Mouse (Mus musculus) CH12.LX (cell line): ENCODE measurements around the gene Cep112. TPM values are rescaled to one million over a fixed set of nuclear protein-coding genes. Genes with fewer than 3 reads are reported as not detected.

Source experiments
- DNase-seq: peaks from one replicate; pipeline ENCODE4 v3.0.0-alpha.2; 2013; ENCODE audit errors: extremely low read depth
- H3K27ac ChIP-seq: 2 replicates; pipeline ENCODE4 v1.5.1; 2012; ENCODE audit warnings: low read depth, mild to moderate bottlenecking, control low read depth, moderate library complexity; ENCODE audit not compliant: insufficient read depth
- H3K27me3 ChIP-seq: replicated peaks from 2 replicates; pipeline ENCODE3; 2012; ENCODE audit warnings: inconsistent platforms
- H3K36me3 ChIP-seq, 2 experiments: replicated peaks in 1 of 2; 2 replicates each; pipeline versions ENCODE3 to v1.6.1; 2012; ENCODE audit warnings: inconsistent platforms in 1 of 2, low read length in 1 of 2, mild to moderate bottlenecking in 1 of 2, mixed read lengths in 1 of 2, moderate library complexity in 1 of 2; ENCODE audit not compliant: control insufficient read depth in 1 of 2, insufficient read depth in 1 of 2
- H3K4me1 ChIP-seq, 2 experiments: 2 replicates each; pipeline ENCODE4 v1.6.1; 2012; ENCODE audit warnings: inconsistent platforms in 1 of 2, moderate library complexity in 1 of 2; ENCODE audit not compliant: insufficient read depth in 2 of 2, control insufficient read depth in 1 of 2
- H3K4me2 ChIP-seq: 2 replicates; pipeline ENCODE4 v1.6.1; 2012; ENCODE audit warnings: low read depth, mild to moderate bottlenecking, control low read depth; ENCODE audit not compliant: poor library complexity, insufficient read depth, severe bottlenecking
- H3K4me3 ChIP-seq, 3 experiments: fragments of 150-350 bp in 1 of 3; sonication (generic) in 1 of 3; replicated peaks in 1 of 3; 2 replicates each; pipeline versions ENCODE3 to v1.5.1; 2011 to 2012; ENCODE audit warnings: low read depth in 2 of 3, low read length in 2 of 3, mild to moderate bottlenecking in 2 of 3, moderate library complexity in 2 of 3, control low read depth in 1 of 3, improper control_type of control experiment in 1 of 3, inconsistent platforms in 1 of 3, mixed read lengths in 1 of 3; ENCODE audit not compliant: poor library complexity in 1 of 3
- H3K79me2 ChIP-seq: replicated peaks from 2 replicates; pipeline ENCODE4 v1.6.1; 2012; ENCODE audit warnings: mild to moderate bottlenecking, moderate library complexity; ENCODE audit not compliant: control insufficient read depth, poor library complexity, insufficient read depth, severe bottlenecking; ENCODE audit errors: extremely low read depth
- H3K9ac ChIP-seq: 2 replicates; pipeline ENCODE4 v1.6.1; 2012; ENCODE audit warnings: low read depth, mild to moderate bottlenecking, control low read depth, moderate library complexity; ENCODE audit not compliant: insufficient read depth
- H3K9me3 ChIP-seq: replicated peaks from 2 replicates; pipeline ENCODE3; 2012; ENCODE audit warnings: low read length, inconsistent platforms, mixed read lengths
- BHLHE40 ChIP-seq: IDR thresholded peaks from 2 replicates; pipeline ENCODE4 v1.6.1; 2011; ENCODE audit warnings: mild to moderate bottlenecking, low read depth, low read length, improper control_type of control experiment
- CTCF ChIP-seq, 2 experiments: IDR thresholded peaks in 1 of 2; conservative IDR thresholded peaks in 1 of 2; 2 replicates each; pipeline ENCODE4 v1.5.1; 2011 to 2012; ENCODE audit warnings: low read depth in 2 of 2, low read length in 2 of 2, improper control_type of control experiment in 1 of 2, inconsistent platforms in 1 of 2, mild to moderate bottlenecking in 1 of 2, moderate library complexity in 1 of 2
- E2F4 ChIP-seq: IDR thresholded peaks from 2 replicates; pipeline ENCODE4 v1.6.1; 2011; ENCODE audit warnings: low read depth, low read length, improper control_type of control experiment; ENCODE audit not compliant: insufficient replicate concordance
- ELF1 ChIP-seq: IDR thresholded peaks from 2 replicates; pipeline ENCODE4 v1.6.1; 2014; ENCODE audit warnings: low read depth, mild to moderate bottlenecking, inconsistent platforms, low read length, improper control_type of control experiment
- EP300 ChIP-seq: IDR thresholded peaks from 2 replicates; pipeline ENCODE4 v1.6.1; 2011; ENCODE audit warnings: low read length, improper control_type of control experiment
- GABPA ChIP-seq: IDR thresholded peaks from 2 replicates; pipeline ENCODE4 v1.6.1; 2012; ENCODE audit warnings: low read depth, low read length, improper control_type of control experiment, inconsistent platforms; ENCODE audit not compliant: insufficient replicate concordance
- HCFC1 ChIP-seq: IDR thresholded peaks from 2 replicates; pipeline ENCODE4 v1.6.1; 2012; ENCODE audit warnings: low read depth, mild to moderate bottlenecking, inconsistent platforms, low read length, improper control_type of control experiment
- IRF4 ChIP-seq: IDR thresholded peaks from 2 replicates; pipeline ENCODE4 v1.6.1; 2014; ENCODE audit warnings: low read depth, mild to moderate bottlenecking, inconsistent platforms, low read length, improper control_type of control experiment
- JUN ChIP-seq: IDR thresholded peaks from 2 replicates; pipeline ENCODE4 v1.6.1; 2011; ENCODE audit warnings: low read depth, mild to moderate bottlenecking, low read length, improper control_type of control experiment, moderate library complexity; ENCODE audit not compliant: insufficient read depth
- JUND ChIP-seq: conservative IDR thresholded peaks from 2 replicates; pipeline ENCODE4 v1.6.1; 2011; ENCODE audit warnings: low read depth, low read length, improper control_type of control experiment
- MAFK ChIP-seq: IDR thresholded peaks from 2 replicates; pipeline ENCODE4 v1.6.1; 2011; ENCODE audit warnings: low read length, improper control_type of control experiment; ENCODE audit not compliant: insufficient replicate concordance
- MAX ChIP-seq: IDR thresholded peaks from 2 replicates; pipeline ENCODE4 v1.6.1; 2011; ENCODE audit warnings: low read length, improper control_type of control experiment
- MEF2A ChIP-seq: IDR thresholded peaks from 2 replicates; pipeline ENCODE4 v1.6.1; 2014; ENCODE audit warnings: low read depth, mild to moderate bottlenecking, inconsistent platforms, low read length, improper control_type of control experiment, borderline replicate concordance
- MXI1 ChIP-seq: IDR thresholded peaks from 2 replicates; pipeline ENCODE4 v1.6.1; 2011; ENCODE audit warnings: mild to moderate bottlenecking, low read depth, low read length, improper control_type of control experiment
- MYC ChIP-seq: IDR thresholded peaks from 2 replicates; pipeline ENCODE4 v1.6.1; 2011; ENCODE audit warnings: low read depth, mild to moderate bottlenecking, improper control_type of control experiment, low read length
- NELFE ChIP-seq: IDR thresholded peaks from 2 replicates; pipeline ENCODE4 v1.6.1; 2011; ENCODE audit warnings: low read depth, low read length, improper control_type of control experiment
- NRF1 ChIP-seq: IDR thresholded peaks from 2 replicates; pipeline ENCODE4 v1.6.1; 2014; ENCODE audit warnings: low read depth, mild to moderate bottlenecking, inconsistent platforms, low read length, improper control_type of control experiment, moderate library complexity
- POLR2A ChIP-seq: IDR thresholded peaks from 2 replicates; pipeline ENCODE4 v1.6.1; 2011; ENCODE audit warnings: low read depth, mild to moderate bottlenecking, improper control_type of control experiment, low read length
- POLR2AphosphoS2 ChIP-seq: IDR thresholded peaks from 2 replicates; pipeline ENCODE4 v1.6.1; 2011; ENCODE audit warnings: low read depth, low read length, improper control_type of control experiment
- RAD21 ChIP-seq: IDR thresholded peaks from 2 replicates; pipeline ENCODE4 v1.6.1; 2011; ENCODE audit warnings: low read depth, mild to moderate bottlenecking, low read length, improper control_type of control experiment, moderate library complexity
- SIN3A ChIP-seq: IDR thresholded peaks from 2 replicates; pipeline ENCODE4 v1.6.1; 2012; ENCODE audit warnings: low read length, improper control_type of control experiment, inconsistent platforms
- TCF12 ChIP-seq: IDR thresholded peaks from 2 replicates; pipeline ENCODE4 v1.6.1; 2014; ENCODE audit warnings: low read depth, mild to moderate bottlenecking, inconsistent platforms, low read length, improper control_type of control experiment
- UBTF ChIP-seq: IDR thresholded peaks from 2 replicates; pipeline ENCODE4 v1.6.1; 2012; ENCODE audit warnings: low read depth, mild to moderate bottlenecking, inconsistent platforms, low read length, improper control_type of control experiment, moderate library complexity
- ZC3H11A ChIP-seq: IDR thresholded peaks from 2 replicates; pipeline ENCODE4 v1.6.1; 2012; ENCODE audit warnings: low read depth, mild to moderate bottlenecking, inconsistent platforms, low read length, improper control_type of control experiment
- ZKSCAN1 ChIP-seq: IDR thresholded peaks from 2 replicates; pipeline ENCODE4 v1.6.1; 2012; ENCODE audit warnings: low read depth, inconsistent platforms, low read length, improper control_type of control experiment, borderline replicate concordance
- ZNF384 ChIP-seq: IDR thresholded peaks from 2 replicates; pipeline ENCODE4 v1.6.1; 2012; ENCODE audit warnings: low read depth, low read length, improper control_type of control experiment, inconsistent platforms
- dilution Hi-C: fragments of 300-500 bp; cut with MboI; formaldehyde crosslinking; loops from 2 replicates; pipeline ENCODE4 v1.14.3; 2020; ENCODE audit warnings: low sequenced_read_pairs; ENCODE audit not compliant: extremely low pct_unique_long_range_greater_than_20kb, extremely low pct_ligation_motif_present
- in situ Hi-C: fragments of 300-500 bp; cut with MboI; formaldehyde crosslinking; loops from 3 replicates; pipeline ENCODE4 v1.14.3; 2019; ENCODE audit warnings: low sequenced_read_pairs, low pct_ligation_motif_present, low pct_unique_long_range_greater_than_20kb, mixed read lengths
- polyA plus RNA-seq: library from polyadenylated mRNA; unstranded; fragments of >175 nt; gene quantifications from 2 replicates; pipeline ENCODE4 v1.2.1, GENCODE M21; 2012; ENCODE audit warnings: low read depth; ENCODE audit not compliant: insufficient read length
- total RNA-seq, 2 experiments: library from RNA; depleted of rRNA; stranded (reverse); fragments of 300-350 nt in 1 of 2; fragments of >200 nt in 1 of 2; gene quantifications; 2 replicates each; pipeline ENCODE4 v1.2.3; 2012 to 2014

The Cep112 gene
- total and polyA plus RNA-seq, 3 experiments = 0.93 to 1.4 (median 1.3) TPM

GRCm38 (mm10) chr11:108593959-108594579, 169.1 kb downstream of the Cep112 start (continued):
- TF ChIP-seq TCF12 (no peak), MAX (peak; percentile 73; the same call in 1 of the 2 replicates), JUND (no peak), GABPA (no peak), MAFK (no peak), ELF1 (no peak), UBTF (no peak)

- DNase-seq = no peak
- Histone ChIP-seq H3K79me2 (no peaks in the 10 kb centered on the region), H3K4me2 (no peak overlapping the region), H3K9me3 (no peaks in the 10 kb centered on the region), H3K4me1 (no peaks in the 10 kb centered on the region), H3K27me3 (no peaks in the 10 kb centered on the region), H3K4me3 (no peak overlapping the region), H3K9ac (no peak overlapping the region), H3K36me3 (no peaks in the 10 kb centered on the region), H3K27ac (no peak overlapping the region)
- TF ChIP-seq SIN3A = no peak
- TF ChIP-seq IRF4 = no peak
- TF ChIP-seq EP300 = no peak
- TF ChIP-seq ZC3H11A = no peak
- TF ChIP-seq MAX = no peak
- no peak for TF ChIP-seq MXI1
- no peak for TF ChIP-seq TCF12
- TF ChIP-seq MEF2A = no peak
- TF ChIP-seq E2F4 = no peak
- TF ChIP-seq MYC = no peak
- TF ChIP-seq RAD21 = no peak
- no peak for TF ChIP-seq NELFE
- no peak for TF ChIP-seq POLR2A
- no peak for TF ChIP-seq BHLHE40
- no peak for TF ChIP-seq CTCF (conservative IDR thresholded peaks at IDR 0.05 in 1 of 2, IDR thresholded peaks at IDR 0.05 in 1 of 2; ENCODE audit: low read depth in 2 of 2, low read length in 2 of 2)
- in situ Hi-C loops (no loop called here), dilution Hi-C loops (no loop called here)
Observed at GRCm38 (mm10) chr11:108605301-108605700, 180.3 kb downstream of the Cep112 start.

GRCm38 (mm10) chr11:108606036-108606435, 181.0 kb downstream of the Cep112 start:
- no peaks in the 10 kb centered on the region for H3K9me3 ChIP-seq
- H3K79me2 ChIP-seq = no peaks in the 10 kb centered on the region
- H3K9ac ChIP-seq = no peak overlapping the region
- DNase-seq = no peak
- no peak overlapping the region for H3K4me2 ChIP-seq
- H3K36me3 ChIP-seq = no peaks in the 10 kb centered on the region
- dilution Hi-C loops (no loop called here), in situ Hi-C loops (no loop called here)
- H3K4me1 ChIP-seq = no peaks in the 10 kb centered on the region
- no peak overlapping the region for H3K4me3 ChIP-seq
- no peaks in the 10 kb centered on the region for H3K27me3 ChIP-seq
- H3K27ac ChIP-seq = no peak overlapping the region
- TF ChIP-seq UBTF (no peak), EP300 (no peak), NRF1 (no peak), HCFC1 (no peak), SIN3A (no peak), BHLHE40 (no peak), ZNF384 (no peak), JUN (no peak), POLR2A (no peak), POLR2AphosphoS2 (no peak), MXI1 (no peak), IRF4 (no peak), NELFE (no peak), MEF2A (no peak), ZKSCAN1 (no peak)
